Mouse (Mus musculus) heart, adult 18-20 months (tissue): ENCODE measurements at regions not wholly inside any gene's neighbourhood (a gene's known extent, or its start where the extent isn't known, plus 50 kb on each side); places are given as distances from the start of the nearest gene placed in this dataset.

Experiments
- DNase-seq, 2 experiments: peaks; one replicate each; pipeline ENCODE4 v3.0.0; 2021 to 2022; ENCODE audit warnings: mixed read lengths in 1 of 2

DNA sequence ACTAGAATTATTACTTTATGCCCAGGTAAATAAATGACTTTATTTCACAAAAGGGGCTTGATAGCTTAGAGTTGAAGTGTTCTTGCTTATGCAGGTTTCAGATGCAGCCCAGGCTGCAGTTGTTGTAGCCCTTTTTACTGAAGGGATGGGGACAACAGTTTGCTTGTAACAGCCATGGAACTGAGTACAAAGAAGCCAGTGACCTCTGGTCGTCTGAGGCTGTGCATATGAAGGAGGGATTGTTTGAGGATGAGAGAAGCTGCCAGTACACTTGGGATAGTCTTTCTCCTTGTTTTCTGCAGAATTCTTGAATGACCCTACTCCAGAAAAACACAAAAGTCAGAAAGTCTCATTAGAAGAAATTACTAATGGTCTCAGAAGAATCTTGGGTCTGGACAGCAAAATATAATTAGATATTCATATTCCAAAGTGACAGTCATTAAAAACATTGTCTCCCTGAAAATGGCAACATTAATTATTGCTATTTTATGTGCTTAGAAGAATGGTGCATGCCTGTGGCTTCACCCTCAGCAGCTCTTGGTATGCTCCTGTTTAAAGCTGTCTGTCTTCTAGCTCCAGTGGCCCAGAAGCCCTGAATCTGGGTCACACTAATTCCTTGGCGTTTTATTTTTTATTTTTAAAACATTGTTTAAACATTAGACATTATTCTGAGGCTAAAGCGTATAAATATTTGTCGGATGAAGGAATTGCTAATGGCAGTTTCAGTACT is 61.9 kb upstream of the Arhgap32 start:
- DNase-seq = no peak

DNA sequence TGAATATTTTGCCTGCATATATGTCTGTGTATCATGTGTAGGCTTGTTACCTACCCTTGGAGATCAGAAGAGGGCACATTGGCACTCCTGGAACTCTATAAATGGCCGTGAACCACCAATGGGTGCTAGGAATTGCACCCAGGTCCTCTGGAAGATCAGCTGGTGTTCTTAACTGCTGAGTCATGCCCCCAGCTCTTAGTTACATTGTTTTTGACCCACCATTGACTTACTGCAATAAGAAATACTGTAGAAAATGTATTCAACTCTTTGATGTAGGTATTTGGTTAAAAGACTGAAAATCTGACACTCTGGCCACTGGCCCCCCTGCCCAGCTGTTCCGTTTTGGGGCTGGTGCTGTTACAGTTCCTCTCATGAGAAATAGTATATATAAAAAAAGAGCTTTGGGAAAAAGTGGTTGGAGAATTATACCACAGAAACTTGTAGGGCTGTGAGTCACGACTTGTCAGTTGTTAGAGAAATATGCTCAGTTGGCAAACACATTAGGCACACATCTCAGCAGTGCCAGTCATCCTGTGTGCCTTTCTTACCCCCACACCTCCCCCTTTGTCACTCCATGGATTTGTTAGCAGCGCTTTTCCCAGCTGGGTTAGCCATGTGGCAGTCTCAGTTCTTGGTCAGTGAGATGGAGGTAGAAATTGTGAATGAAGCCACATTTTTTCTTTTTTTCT is 58.4 kb upstream of the Arhgap32 start:
- DNase-seq = no peak

DNA sequence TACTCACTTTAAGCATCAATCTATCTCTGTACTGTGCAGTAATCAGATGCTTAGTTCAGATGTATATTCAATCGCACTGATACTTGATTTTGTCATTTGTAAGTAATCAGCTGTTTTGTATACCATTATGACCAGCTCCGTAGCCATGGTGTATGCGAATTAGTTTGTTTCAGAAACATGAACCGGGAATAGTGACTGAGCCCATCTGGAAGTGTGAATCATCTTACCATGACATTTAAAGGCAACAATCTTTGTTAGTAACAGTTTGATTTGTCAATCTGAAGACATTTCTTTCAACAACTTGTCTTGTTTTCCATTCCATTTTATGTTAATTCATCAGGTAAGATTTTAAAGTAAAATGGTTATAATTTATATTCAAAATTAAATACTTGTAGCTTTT is 53.2 kb upstream of the Arhgap32 start:
- DNase-seq = no peak

DNA sequence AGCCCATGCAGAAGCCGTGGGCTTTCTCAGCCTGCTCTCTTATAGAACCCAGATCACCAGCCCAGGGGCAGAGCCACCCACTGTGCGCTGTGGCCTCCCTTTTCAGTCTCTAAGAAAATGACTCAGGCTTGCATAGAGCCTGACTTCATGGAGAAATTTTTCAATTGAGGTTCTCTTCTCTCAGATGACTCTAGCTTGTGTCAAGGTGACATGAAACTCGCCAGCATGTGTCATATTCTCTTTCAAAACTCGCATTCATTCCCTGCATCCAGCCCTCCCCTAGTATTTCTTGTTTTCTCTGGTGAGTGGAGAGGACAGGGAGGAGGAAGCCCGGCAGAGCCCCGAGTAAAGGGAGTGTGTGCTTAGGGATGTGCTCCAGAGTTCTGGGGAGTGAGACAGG is 52.4 kb upstream of the Arhgap32 start:
- no peak for DNase-seq

DNA sequence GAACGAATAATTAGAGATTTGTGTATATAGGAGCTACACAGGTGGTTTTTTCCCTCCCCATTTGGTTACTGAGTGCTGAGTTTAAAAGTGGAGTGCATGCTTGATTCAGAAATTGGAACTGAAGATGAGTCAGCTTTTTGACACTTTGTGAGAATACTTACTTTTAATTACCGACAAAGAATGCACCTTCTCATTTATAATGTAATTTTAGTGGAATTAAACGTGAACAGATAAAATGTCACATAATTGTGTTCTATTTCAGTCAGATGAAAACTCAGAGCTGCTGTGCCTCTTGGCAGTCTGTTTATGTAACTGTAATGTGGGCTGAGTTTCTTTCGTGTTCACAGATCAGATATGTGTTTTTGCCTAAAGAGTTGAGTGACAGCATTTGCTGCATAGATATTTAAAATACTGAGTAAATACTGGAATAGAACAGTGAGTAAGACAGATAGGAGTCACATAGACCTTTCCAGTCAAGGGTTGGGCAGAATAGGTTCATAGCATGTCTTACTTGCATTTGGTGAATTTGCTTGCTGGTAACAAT is 51.9 kb upstream of the Arhgap32 start:
- no peak for DNase-seq
